Mouse (Mus musculus): ENCODE measurements around the gene Ryk. TPM values are rescaled to one million over a fixed set of nuclear protein-coding genes. Genes with fewer than 3 reads are reported as not detected.

Ryk gene
- total and polyA plus RNA-seq, 3 experiments = 31.5 to 39.7 (median 38.1) TPM

- WGBS = 40% methylated on average over 8 of the region's 8 CpGs
- H3K27ac ChIP-seq = no peak overlapping the region
- peak; percentile 83 for TF ChIP-seq CTCF (IDR thresholded peaks at IDR 0.05)
- no peak for TF ChIP-seq EP300 (IDR thresholded peaks at IDR 0.05; ENCODE audit: insufficient read depth, low read depth, low read length)
- H3K9ac ChIP-seq (ENCODE audit: low read depth, low read length) = no peak overlapping the region
- no peaks in the 10 kb centered on the region for H3K36me3 ChIP-seq (ENCODE audit: control insufficient read depth, insufficient read depth, low read length)
- DNase-seq = peak; percentile 44 to 51
- H3K27me3 ChIP-seq (ENCODE audit: control insufficient read depth, insufficient read depth, low read length) = no peaks in the 10 kb centered on the region
- no peaks in the 10 kb centered on the region for H3K79me2 ChIP-seq (replicated peaks; ENCODE audit: control insufficient read depth, insufficient read depth, low read length)
- no peak overlapping the region for H3K4me3 ChIP-seq
- no peaks in the 10 kb centered on the region for H3K4me1 ChIP-seq (ENCODE audit: control insufficient read depth, insufficient read depth, low read length)
- intact Hi-C loops (cut with DNase I) = no loop called here
Observed at GRCm38 (mm10) chr9:102879545-102879944, 44.8 kb downstream of the Ryk start.

GRCm38 (mm10) chr9:102884703-102885102 is 50.0 kb downstream of the Ryk start:
- 89% methylated on average over 9 of the region's 9 CpGs for WGBS
- H3K27me3 ChIP-seq (ENCODE audit: control insufficient read depth, insufficient read depth, low read length) = no peaks in the 10 kb centered on the region
- H3K4me1 ChIP-seq (ENCODE audit: control insufficient read depth, insufficient read depth, low read length) = no peaks in the 10 kb centered on the region
- no peak for DNase-seq
- no peak overlapping the region for H3K27ac ChIP-seq
- TF ChIP-seq CTCF (IDR thresholded peaks at IDR 0.05) = no peak
- no peak for TF ChIP-seq EP300 (IDR thresholded peaks at IDR 0.05; ENCODE audit: insufficient read depth, low read depth, low read length)
- TF ChIP-seq POLR2A (IDR thresholded peaks at IDR 0.05; ENCODE audit: insufficient read depth, low read depth, low read length) = no peak
- H3K79me2 ChIP-seq (replicated peaks; ENCODE audit: control insufficient read depth, insufficient read depth, low read length) = no peaks in the 10 kb centered on the region
- H3K4me3 ChIP-seq = no peak overlapping the region
- no peaks in the 10 kb centered on the region for H3K36me3 ChIP-seq (ENCODE audit: control insufficient read depth, insufficient read depth, low read length)
- no peak overlapping the region for H3K9ac ChIP-seq (ENCODE audit: low read depth, low read length)
- intact Hi-C loops (cut with DNase I) = no loop called here

- Histone ChIP-seq H3K9ac (ENCODE audit: low read depth, low read length) (no peak overlapping the region), H3K4me3 (no peak overlapping the region), H3K36me3 (ENCODE audit: control insufficient read depth, insufficient read depth, low read length) (no peaks in the 10 kb centered on the region), H3K27me3 (ENCODE audit: control insufficient read depth, insufficient read depth, low read length) (no peaks in the 10 kb centered on the region), H3K27ac (no peak overlapping the region), H3K4me1 (ENCODE audit: control insufficient read depth, insufficient read depth, low read length) (no peaks in the 10 kb centered on the region), H3K79me2 (replicated peaks; ENCODE audit: control insufficient read depth, insufficient read depth, low read length) (no peaks in the 10 kb centered on the region)
- TF ChIP-seq POLR2A (IDR thresholded peaks at IDR 0.05; ENCODE audit: insufficient read depth, low read depth, low read length) (no peak), EP300 (IDR thresholded peaks at IDR 0.05; ENCODE audit: insufficient read depth, low read depth, low read length) (no peak), CTCF (IDR thresholded peaks at IDR 0.05) (no peak)
- no peak for DNase-seq
- 27% methylated on average over 9 of the region's 9 CpGs for WGBS
- intact Hi-C loops (cut with DNase I) = no loop called here
Observed at GRCm38 (mm10) chr9:102890166-102890565, 55.4 kb downstream of the Ryk start.

DNA sequence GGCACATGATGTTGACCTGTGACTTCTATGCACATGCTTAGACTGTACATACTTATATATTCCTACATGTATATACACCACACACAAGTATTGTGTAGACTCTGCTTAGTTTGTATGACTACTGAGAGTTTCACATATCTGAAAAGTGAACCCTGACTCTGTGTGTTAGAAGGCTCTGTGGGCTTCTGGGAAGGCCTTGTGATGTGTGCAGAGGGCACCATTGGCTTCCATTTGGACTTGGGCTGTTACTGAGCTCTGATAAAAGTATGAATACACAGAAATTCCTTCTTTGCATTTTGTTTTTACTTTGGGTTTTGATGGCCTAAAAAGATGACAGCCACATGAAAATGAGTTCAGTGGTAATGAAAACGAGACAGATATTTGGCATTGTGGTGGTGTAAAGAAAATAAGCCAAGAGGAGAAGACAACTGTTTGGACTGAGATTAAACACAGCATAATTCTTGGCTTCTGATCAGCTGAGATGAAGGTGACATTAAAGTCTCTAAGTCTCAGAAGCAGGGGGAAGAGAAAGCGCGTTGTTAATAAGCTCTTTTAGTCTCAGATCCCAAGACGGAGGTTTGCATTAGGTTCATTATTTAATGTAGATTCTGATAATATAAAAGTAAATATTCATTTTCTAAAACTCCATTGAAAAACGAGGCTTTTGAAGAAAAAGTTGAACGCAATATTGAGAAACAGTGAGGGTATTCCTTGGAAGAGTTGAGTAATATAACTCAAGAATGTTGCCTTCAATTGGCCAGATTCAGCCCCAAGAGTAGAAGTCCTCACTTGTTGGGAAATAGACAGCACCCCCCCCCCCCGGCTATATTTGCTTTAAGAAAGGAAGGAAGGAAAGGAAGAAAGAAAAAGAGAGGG is 58.0 kb downstream of the Ryk start:
- intact Hi-C loops (cut with DNase I) = no loop called here
- Histone ChIP-seq H3K4me1 (ENCODE audit: control insufficient read depth, insufficient read depth, low read length) (no peaks in the 10 kb centered on the region), H3K36me3 (ENCODE audit: control insufficient read depth, insufficient read depth, low read length) (no peaks in the 10 kb centered on the region), H3K9ac (ENCODE audit: low read depth, low read length) (no peak overlapping the region), H3K27ac (no peak overlapping the region), H3K79me2 (replicated peaks; ENCODE audit: control insufficient read depth, insufficient read depth, low read length) (no peaks in the 10 kb centered on the region), H3K4me3 (no peak overlapping the region), H3K27me3 (ENCODE audit: control insufficient read depth, insufficient read depth, low read length) (no peaks in the 10 kb centered on the region)
- DNase-seq = no peak
- 74% methylated on average over 7 of the region's 7 CpGs for WGBS
- TF ChIP-seq CTCF (IDR thresholded peaks at IDR 0.05) (no peak), POLR2A (IDR thresholded peaks at IDR 0.05; ENCODE audit: insufficient read depth, low read depth, low read length) (no peak), EP300 (IDR thresholded peaks at IDR 0.05; ENCODE audit: insufficient read depth, low read depth, low read length) (no peak)

GRCm38 (mm10) chr9:102893356-102893870 is 58.7 kb downstream of the Ryk start:
- no peak overlapping the region for H3K27ac ChIP-seq

GRCm38 (mm10) chr9:102899916-102900315 is 65.2 kb downstream of the Ryk start:
- TF ChIP-seq POLR2A (IDR thresholded peaks at IDR 0.05; ENCODE audit: insufficient read depth, low read depth, low read length) (no peak), CTCF (IDR thresholded peaks at IDR 0.05) (no peak), EP300 (IDR thresholded peaks at IDR 0.05; ENCODE audit: insufficient read depth, low read depth, low read length) (no peak)
- no peaks in the 10 kb centered on the region for H3K36me3 ChIP-seq (ENCODE audit: control insufficient read depth, insufficient read depth, low read length)
- H3K27ac ChIP-seq = no peak overlapping the region
- H3K27me3 ChIP-seq (ENCODE audit: control insufficient read depth, insufficient read depth, low read length) = no peaks in the 10 kb centered on the region
- H3K4me3 ChIP-seq = no peak overlapping the region
- H3K79me2 ChIP-seq (replicated peaks; ENCODE audit: control insufficient read depth, insufficient read depth, low read length) = no peaks in the 10 kb centered on the region
- 90% methylated on average over 6 of the region's 6 CpGs for whole genome bisulfite sequencing
- intact Hi-C loops (cut with DNase I) = no loop called here
- H3K9ac ChIP-seq (ENCODE audit: low read depth, low read length) = no peak overlapping the region
- no peak for DNase-seq
- no peaks in the 10 kb centered on the region for H3K4me1 ChIP-seq (ENCODE audit: control insufficient read depth, insufficient read depth, low read length)

More at GRCm38 (mm10) chr9:102893356-102893870, 58.7 kb downstream of the Ryk start:
- Histone ChIP-seq H3K4me3 (no peak overlapping the region), H3K27me3 (ENCODE audit: control insufficient read depth, insufficient read depth, low read length) (no peaks in the 10 kb centered on the region), H3K9ac (ENCODE audit: low read depth, low read length) (no peak overlapping the region), H3K36me3 (ENCODE audit: control insufficient read depth, insufficient read depth, low read length) (no peaks in the 10 kb centered on the region), H3K79me2 (replicated peaks; ENCODE audit: control insufficient read depth, insufficient read depth, low read length) (no peaks in the 10 kb centered on the region), H3K4me1 (ENCODE audit: control insufficient read depth, insufficient read depth, low read length) (no peaks in the 10 kb centered on the region)
- 82% methylated on average over 11 of the region's 11 CpGs for WGBS
- intact Hi-C loops (cut with DNase I) = no loop called here
- DNase-seq = no peak
- TF ChIP-seq POLR2A (IDR thresholded peaks at IDR 0.05; ENCODE audit: insufficient read depth, low read depth, low read length) (no peak), EP300 (IDR thresholded peaks at IDR 0.05; ENCODE audit: insufficient read depth, low read depth, low read length) (no peak), CTCF (IDR thresholded peaks at IDR 0.05) (no peak)
